8 mouse cellular contexts compared by ENCODE assay signal in the genomic region with DNA sequence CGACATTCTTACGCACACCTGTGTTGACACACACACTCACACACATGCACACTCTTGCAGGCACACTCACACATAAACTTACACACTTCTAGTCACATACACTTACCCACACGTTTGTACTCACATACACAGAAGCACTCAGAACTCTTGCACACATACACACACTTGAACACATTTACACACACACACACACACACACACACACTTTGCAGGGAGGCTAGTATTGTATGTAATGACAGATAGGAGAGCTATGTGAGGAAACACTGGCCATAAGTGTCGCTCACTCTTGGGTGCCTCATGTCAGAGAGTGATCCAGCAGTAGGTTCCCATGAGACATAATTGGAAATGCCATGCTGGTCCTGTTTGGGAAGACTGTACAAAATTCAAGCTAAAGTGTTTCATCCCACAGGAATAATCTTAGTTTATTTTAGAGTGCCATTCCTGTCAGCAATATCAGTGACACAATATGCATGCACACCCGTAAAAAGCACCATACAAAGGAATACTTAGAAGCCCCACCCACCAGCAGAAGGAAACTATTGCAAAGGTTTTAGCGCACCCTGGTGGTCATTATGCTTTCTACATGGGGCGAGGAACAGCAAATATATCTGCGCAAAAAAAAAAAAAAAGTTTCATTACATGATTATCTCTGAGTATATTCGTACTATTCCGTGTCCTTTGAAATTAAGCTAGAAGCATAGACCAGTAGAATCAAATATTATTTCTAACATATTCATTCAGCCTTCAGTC.
A peak's percentile ranks its signal among the peaks of the same experiment; 100 is the strongest.
DNase-seq lines count a peak whose midpoint lies in the region; ATAC-seq lines count a peak whose summit lies in the region.

No protein-coding gene starts in this region.

- peak; percentile 77 to 88 for DNase-seq in cerebellum, postnatal 25 days
- DNase-seq in gastrocnemius, adult 8-10 months (ENCODE audit: low spot score in 2 of 2) = peak; percentile 29 to 45
- DNase-seq in hindlimb bud, embryonic 11.5 days (ENCODE audit: extremely low spot score, low read depth, low spot score) = peak; percentile 74
- DNase-seq in left cerebral cortex, adult 11 months (ENCODE audit: low spot score) = peak; percentile 71
- DNase-seq in right cerebral cortex, postnatal 14 days = peak; percentile 87
- peak; percentile 60 to 85 for DNase-seq in urinary bladder, postnatal 4 days (ENCODE audit: low spot score in 2 of 2)

- peak; percentile 76 for ATAC-seq in activated CD4-positive, CD25-positive, alpha-beta regulatory T cell, adult 4 months
- ATAC-seq in megakaryocyte-erythroid progenitor cell, adult 5-6 weeks (replicated peaks; ENCODE audit: low FRiP score, low TSS enrichment, poor library complexity, severe bottlenecking) = peak; percentile 98

Comparison
In these comparisons a context has a peak if more than half of its experiments do, and no peak if none do; other contexts are left out.
1. Peak in every context shown above with its lines: DNase-seq and ATAC-seq.
2. DNase-seq: peak in every context shown above with its lines; median percentile 87 in right cerebral cortex, postnatal 14 days; 82 in cerebellum, postnatal 25 days; 74 in hindlimb bud, embryonic 11.5 days; 72 in urinary bladder, postnatal 4 days; 71 in left cerebral cortex, adult 11 months; 37 in gastrocnemius, adult 8-10 months.